Mouse (Mus musculus) retina, postnatal 1 day (tissue): ENCODE measurements around the gene Dbi.

Experiments used
- DNase-seq: peaks from one replicate; pipeline ENCODE4 v3.0.0-alpha.2; 2012

Gene Dbi

GRCm38 (mm10) chr1:120120969-120121811, at the start of gene Dbi, which contains the start of gene 3110009E18Rik:
Gene Dbi (minus strand): TSS chr1:120121078.
Gene 3110009E18Rik (plus strand): TSS chr1:120121187.
- DNase-seq = peak; percentile 99

GRCm38 (mm10) chr1:120170307-120170706, 49.4 kb upstream of the Dbi start:
- no peak for DNase-seq

- no peak for DNase-seq
Observed at GRCm38 (mm10) chr1:120168674-120169073, 47.8 kb upstream of the Dbi start.

- DNase-seq = peak; percentile 37
Observed at GRCm38 (mm10) chr1:120168016-120168415, 47.1 kb upstream of the Dbi start.

GRCm38 (mm10) chr1:120162616-120163015, 41.7 kb upstream of the Dbi start:
- DNase-seq = no peak

GRCm38 (mm10) chr1:120161502-120161901, 40.6 kb upstream of the Dbi start:
- no peak for DNase-seq

GRCm38 (mm10) chr1:120158474-120159127, 37.7 kb upstream of the Dbi start:
- no peak for DNase-seq

- peak; percentile 64 for DNase-seq
Observed at GRCm38 (mm10) chr1:120155325-120155724, 34.4 kb upstream of the Dbi start.

- peak; percentile 64 for DNase-seq
Observed at GRCm38 (mm10) chr1:120154232-120154631, 33.4 kb upstream of the Dbi start.

GRCm38 (mm10) chr1:120146994-120147393, 26.1 kb upstream of the Dbi start:
- DNase-seq = peak; percentile 19

- peak; percentile 56 for DNase-seq
Observed at GRCm38 (mm10) chr1:120145527-120146216, 24.8 kb upstream of the Dbi start.

GRCm38 (mm10) chr1:120142551-120142950, 21.7 kb upstream of the Dbi start:
- DNase-seq = no peak

GRCm38 (mm10) chr1:120140144-120140693, 19.3 kb upstream of the Dbi start:
- peak; percentile 31 for DNase-seq

- DNase-seq = no peak
Observed at GRCm38 (mm10) chr1:120138923-120139540, 18.2 kb upstream of the Dbi start.

GRCm38 (mm10) chr1:120135934-120136786, 15.3 kb upstream of the Dbi start:
- DNase-seq = no peak

GRCm38 (mm10) chr1:120132376-120132775, 11.5 kb upstream of the Dbi start:
- no peak for DNase-seq

GRCm38 (mm10) chr1:120126318-120126717, 5.4 kb upstream of the Dbi start:
- DNase-seq = no peak

GRCm38 (mm10) chr1:120125471-120125870, 4.6 kb upstream of the Dbi start:
- no peak for DNase-seq

- no peak for DNase-seq
Observed at GRCm38 (mm10) chr1:120124839-120125238, 4.0 kb upstream of the Dbi start.

GRCm38 (mm10) chr1:120122634-120123383, 1.9 kb upstream of the Dbi start:
- no peak for DNase-seq
